Mouse (Mus musculus) stomach, embryonic 15.5 days (tissue): Measurements from ENCODE around the gene Sdsl. TPM values are rescaled to one million over a fixed set of nuclear protein-coding genes. Genes with fewer than 3 reads are reported as not detected.

Source experiments
- ATAC-seq: fragments of 200-750 bp; cut with Nextera tagmentation; 2 replicates; pipeline ENCODE4 v1.8.0; 2017; ENCODE audit warnings: low read depth, moderate number of reproducible peaks, moderate TSS enrichment; ENCODE audit not compliant: insufficient read depth, low FRiP score
- H3K27ac ChIP-seq: fragments of 300-500 bp; sonication (generic); 2 replicates; pipeline ENCODE4 v1.5.1; 2015; ENCODE audit warnings: mild to moderate bottlenecking, inconsistent platforms
- H3K27me3 ChIP-seq: fragments of 300-500 bp; sonication (generic); replicated peaks from 2 replicates; pipeline ENCODE4 v1.6.1; 2015; ENCODE audit warnings: inconsistent platforms
- H3K36me3 ChIP-seq: fragments of 300-500 bp; sonication (generic); 2 replicates; pipeline ENCODE4 v1.6.1; 2015; ENCODE audit warnings: inconsistent platforms
- H3K4me1 ChIP-seq: fragments of 300-500 bp; sonication (generic); 2 replicates; pipeline ENCODE4 v1.6.1; 2015; ENCODE audit warnings: inconsistent platforms
- H3K4me2 ChIP-seq: fragments of 300-500 bp; sonication (generic); 2 replicates; pipeline ENCODE4 v1.6.1; 2015; ENCODE audit warnings: mild to moderate bottlenecking, inconsistent platforms
- H3K4me3 ChIP-seq: fragments of 300-500 bp; sonication (generic); replicated peaks from 2 replicates; pipeline ENCODE4 v1.5.1; 2015; ENCODE audit warnings: inconsistent platforms
- H3K9ac ChIP-seq: fragments of 300-500 bp; sonication (generic); 2 replicates; pipeline ENCODE4 v1.6.1; 2015; ENCODE audit warnings: inconsistent platforms
- H3K9me3 ChIP-seq: fragments of 300-500 bp; sonication (generic); 2 replicates; pipeline ENCODE4 v1.6.1; 2016; ENCODE audit warnings: inconsistent platforms
- WGBS: fragments of 180-500 bp; shearing (Covaris S2); methylation state at CpG from one replicate; pipeline ENCODE4 v1.1.7; 2015; 5-methylcytosine and 5-hydroxymethylcytosine counted together
- polyA plus RNA-seq: library from polyadenylated mRNA; unstranded; fragments of >200 nt; fragmentation: Nextera tagmentation; extraction: Ambion mirVana; gene quantifications from 2 replicates; pipeline ENCODE4 v1.2.1, GENCODE M21; 2015

Sdsl gene
- polyA plus RNA-seq, 1 experiment from 2014 or later: 15.9 TPM

DNA sequence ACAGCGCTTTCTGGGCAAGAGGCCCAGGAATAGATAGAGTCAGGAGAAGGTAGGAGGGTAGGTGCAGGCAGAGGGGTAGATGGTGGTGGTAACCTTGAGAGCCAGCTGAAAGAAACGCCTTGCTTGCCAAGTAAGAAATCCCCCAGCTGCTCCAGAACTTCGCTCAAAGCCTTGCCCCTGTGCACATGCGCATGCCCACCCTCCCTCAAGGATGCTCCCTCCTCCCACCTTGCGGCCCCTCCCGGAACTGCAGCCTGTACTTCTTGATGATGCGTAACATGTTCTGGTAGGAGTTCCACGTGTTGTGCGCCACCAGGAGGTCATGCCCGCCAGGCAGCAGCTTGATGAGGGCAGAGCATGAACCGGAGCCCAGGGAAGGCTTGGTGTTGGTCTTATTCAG, 19.8 kb upstream of the Sdsl start:
- Histone ChIP-seq H3K4me1 (no peaks in the 10 kb centered on the region), H3K27me3 (no peaks in the 10 kb centered on the region), H3K36me3 (peaks cover 10% of the 10 kb centered on the region; the same call in 1 of the 2 replicates), H3K9me3 (no peaks in the 10 kb centered on the region), H3K27ac (no peak overlapping the region), H3K4me2 (no peak overlapping the region), H3K9ac (no peak overlapping the region), H3K4me3 (no peak overlapping the region)
- ATAC-seq: no peak
- 61% methylated on average over 11 of the region's 11 CpGs for WGBS

GRCm38 (mm10) chr5:120490679-120491192, 18.1 kb upstream of the Sdsl start:
- Histone ChIP-seq H3K4me3 (no peak overlapping the region), H3K36me3 (peaks cover 20% of the 10 kb centered on the region; the same call in 1 of the 2 replicates), H3K27me3 (no peaks in the 10 kb centered on the region), H3K9ac (no peak overlapping the region), H3K4me1 (no peaks in the 10 kb centered on the region), H3K4me2 (no peak overlapping the region), H3K9me3 (no peaks in the 10 kb centered on the region), H3K27ac (no peak overlapping the region)
- 81% methylated on average over 8 of the region's 8 CpGs for WGBS
- no peak for ATAC-seq

GRCm38 (mm10) chr5:120487844-120488243, 15.2 kb upstream of the Sdsl start:
- H3K4me1 ChIP-seq: no peaks in the 10 kb centered on the region
- peaks cover 19% of the 10 kb centered on the region; the same call in 1 of the 2 replicates for H3K36me3 ChIP-seq
- no peak overlapping the region for H3K27ac ChIP-seq
- no peak overlapping the region for H3K9ac ChIP-seq
- no peak overlapping the region for H3K4me3 ChIP-seq
- no peak for ATAC-seq
- no peaks in the 10 kb centered on the region for H3K9me3 ChIP-seq
- no peaks in the 10 kb centered on the region for H3K27me3 ChIP-seq
- 82% methylated on average over 8 of the region's 8 CpGs for WGBS
- H3K4me2 ChIP-seq: no peak overlapping the region

DNA sequence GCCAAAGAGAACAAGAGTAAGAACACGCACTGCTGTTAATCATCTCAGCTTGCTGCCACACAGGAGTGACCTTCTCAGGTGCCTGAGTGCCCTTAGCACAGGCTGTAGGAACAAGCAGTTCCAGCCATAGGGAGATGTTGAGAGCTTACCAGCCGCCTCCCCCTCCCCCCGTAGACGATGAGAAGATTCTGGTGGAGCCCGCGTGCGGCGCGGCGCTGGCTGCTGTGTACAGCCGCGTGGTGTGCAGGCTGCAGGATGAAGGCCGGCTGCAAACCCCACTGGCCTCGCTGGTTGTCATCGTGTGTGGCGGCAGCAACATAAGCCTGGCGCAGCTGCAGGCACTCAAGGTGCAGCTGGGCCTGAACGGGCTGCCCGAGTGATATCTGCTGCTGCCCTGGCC, 10.8 kb upstream of the Sdsl start:
- no peak overlapping the region for H3K4me3 ChIP-seq
- peaks cover 16% of the 10 kb centered on the region; the same call in 1 of the 2 replicates for H3K36me3 ChIP-seq
- H3K9me3 ChIP-seq: no peaks in the 10 kb centered on the region
- no peak for ATAC-seq
- no peaks in the 10 kb centered on the region for H3K27me3 ChIP-seq
- no peak overlapping the region for H3K27ac ChIP-seq
- no peak overlapping the region for H3K9ac ChIP-seq
- H3K4me2 ChIP-seq: no peak overlapping the region
- H3K4me1 ChIP-seq: no peaks in the 10 kb centered on the region
- WGBS: 84% methylated on average over 19 of the region's 19 CpGs

DNA sequence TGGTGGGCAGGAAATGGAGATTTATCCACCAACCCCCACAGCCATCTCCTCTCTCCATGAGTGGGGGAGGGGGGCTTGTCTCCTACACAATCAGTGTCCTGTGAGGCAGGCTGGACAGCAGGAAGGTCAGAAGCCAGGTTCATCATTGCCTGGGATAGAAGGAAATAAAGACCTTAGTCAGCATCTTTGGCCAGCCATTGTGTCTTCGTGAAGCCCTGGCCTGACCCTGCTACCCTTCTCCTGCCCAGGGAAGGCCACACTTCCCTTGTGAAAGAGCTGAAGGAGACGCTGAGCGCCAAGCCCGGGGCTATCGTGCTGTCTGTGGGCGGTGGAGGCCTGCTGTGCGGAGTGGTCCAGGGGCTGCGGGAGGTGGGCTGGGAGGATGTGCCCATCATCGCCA, 8.6 kb upstream of the Sdsl start:
- no peaks in the 10 kb centered on the region for H3K9me3 ChIP-seq
- H3K9ac ChIP-seq: no peak overlapping the region
- H3K36me3 ChIP-seq: 0 out of 2 replicates have a peak, but pooled peaks cover 6% of the 10 kb centered on the region
- 0 out of 2 replicates have a peak, but pooled peaks cover 4% of the 10 kb centered on the region for H3K27me3 ChIP-seq
- no peak overlapping the region for H3K4me2 ChIP-seq
- WGBS: 71% methylated on average over 9 of the region's 9 CpGs
- H3K4me3 ChIP-seq: no peak overlapping the region
- no peak for ATAC-seq
- no peak overlapping the region for H3K27ac ChIP-seq
- no peaks in the 10 kb centered on the region for H3K4me1 ChIP-seq

- no peak overlapping the region for H3K9ac ChIP-seq
- H3K4me1 ChIP-seq: no peaks in the 10 kb centered on the region
- H3K27me3 ChIP-seq: 0 out of 2 replicates have a peak, but pooled peaks cover 4% of the 10 kb centered on the region
- 60% methylated on average over 4 of the region's 4 CpGs for WGBS
- H3K4me2 ChIP-seq: no peak overlapping the region
- ATAC-seq: no peak
- no peaks in the 10 kb centered on the region for H3K9me3 ChIP-seq
- no peak overlapping the region for H3K4me3 ChIP-seq
- no peak overlapping the region for H3K27ac ChIP-seq
- no peaks in the 10 kb centered on the region for H3K36me3 ChIP-seq
Observed at GRCm38 (mm10) chr5:120479538-120479937, 6.9 kb upstream of the Sdsl start.

GRCm38 (mm10) chr5:120477993-120478392, 5.4 kb upstream of the Sdsl start:
- WGBS: 89% methylated on average over 5 of the region's 5 CpGs
- Histone ChIP-seq H3K27me3 (0 out of 2 replicates have a peak, but pooled peaks cover 4% of the 10 kb centered on the region), H3K27ac (no peak overlapping the region), H3K36me3 (no peaks in the 10 kb centered on the region), H3K4me3 (no peak overlapping the region), H3K9ac (no peak overlapping the region), H3K4me2 (no peak overlapping the region), H3K9me3 (no peaks in the 10 kb centered on the region), H3K4me1 (no peaks in the 10 kb centered on the region)
- no peak for ATAC-seq

DNA sequence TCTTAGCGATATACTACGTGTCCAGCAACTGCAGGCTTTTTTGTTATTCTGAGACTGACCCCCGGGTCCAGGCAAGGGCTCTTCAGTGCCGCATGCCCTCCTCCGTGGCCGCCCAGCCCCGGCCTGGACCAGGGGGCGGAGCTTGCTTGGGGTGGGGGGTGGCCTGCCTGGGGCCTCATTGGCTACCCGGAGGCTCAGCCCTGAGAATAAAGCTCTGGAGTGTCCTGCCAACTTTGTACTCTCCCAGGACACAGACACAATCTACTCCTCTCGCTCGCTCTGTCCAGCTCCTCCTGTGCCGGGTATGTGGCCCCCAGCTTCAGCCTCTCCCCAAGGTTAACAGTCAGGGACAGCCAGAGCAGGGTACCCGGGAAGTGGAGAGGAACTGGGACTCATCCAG, 3.7 kb upstream of the Sdsl start, which contains the start of gene Sds:
Sds (plus strand) TSS at position 231 of the 400 bp plus-strand sequence.
- Histone ChIP-seq H3K4me2 (no peak within 1 kb of the TSS), H3K9me3 (no peaks in the 10 kb centered on the region), H3K4me1 (no peaks in the 10 kb centered on the region), H3K9ac (no peak within 1 kb of the TSS), H3K4me3 (no peak within 1 kb of the TSS), H3K36me3 (no peaks in the 10 kb centered on the region), H3K27ac (no peak within 1 kb of the TSS), H3K27me3 (0 out of 2 replicates have a peak, but pooled peaks cover 4% of the 10 kb centered on the region)
- ATAC-seq: no peak; the same call in 1 of the 2 replicates
- WGBS: 18% methylated on average over 13 of the region's 13 CpGs

GRCm38 (mm10) chr5:120475861-120476260, 3.3 kb upstream of the Sdsl start:
- 55% methylated on average over 8 of the region's 8 CpGs for WGBS
- H3K4me2 ChIP-seq: no peak overlapping the region
- H3K4me3 ChIP-seq: no peak overlapping the region
- H3K9ac ChIP-seq: no peak overlapping the region
- H3K27me3 ChIP-seq: 0 out of 2 replicates have a peak, but pooled peaks cover 4% of the 10 kb centered on the region
- H3K36me3 ChIP-seq: no peaks in the 10 kb centered on the region
- ATAC-seq: no peak
- H3K27ac ChIP-seq: no peak overlapping the region
- H3K4me1 ChIP-seq: no peaks in the 10 kb centered on the region
- no peaks in the 10 kb centered on the region for H3K9me3 ChIP-seq

GRCm38 (mm10) chr5:120473361-120473760, 751 bp upstream of the Sdsl start:
- no peak overlapping the region for H3K9ac ChIP-seq
- no peaks in the 10 kb centered on the region for H3K4me1 ChIP-seq
- H3K9me3 ChIP-seq: no peaks in the 10 kb centered on the region
- H3K27ac ChIP-seq: no peak overlapping the region
- 86% methylated on average over 2 of the region's 2 CpGs for WGBS
- no peaks in the 10 kb centered on the region for H3K36me3 ChIP-seq
- no peak for ATAC-seq
- H3K4me2 ChIP-seq: no peak overlapping the region
- no peak overlapping the region for H3K4me3 ChIP-seq
- H3K27me3 ChIP-seq: 0 out of 2 replicates have a peak, but pooled peaks cover 4% of the 10 kb centered on the region

DNA sequence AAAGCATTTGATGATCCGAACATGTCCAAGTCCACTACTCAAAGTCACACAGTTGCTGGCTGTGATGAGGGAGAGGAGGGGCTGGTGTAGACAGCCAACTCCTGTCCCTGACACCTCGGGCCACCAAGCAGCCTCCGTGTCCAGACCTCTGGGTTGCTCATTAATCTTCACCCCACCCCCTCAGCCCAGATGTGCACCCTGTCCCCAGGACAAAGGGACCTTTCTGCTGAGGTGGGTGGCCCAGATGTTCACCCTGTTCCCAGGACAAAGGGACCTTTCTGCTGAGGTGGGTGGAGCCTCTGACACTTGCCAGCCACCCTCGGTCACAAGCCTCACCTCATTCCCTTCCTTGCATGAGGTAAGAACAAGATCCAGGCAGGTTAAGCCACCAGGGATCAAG, 1.1 kb downstream of the Sdsl start:
- Histone ChIP-seq H3K36me3 (no peaks in the 10 kb centered on the region), H3K9ac (no peak overlapping the region), H3K27me3 (0 out of 2 replicates have a peak, but pooled peaks cover under 1% of the 10 kb centered on the region), H3K4me2 (no peak overlapping the region), H3K27ac (no peak overlapping the region), H3K9me3 (no peaks in the 10 kb centered on the region), H3K4me3 (no peak overlapping the region), H3K4me1 (no peaks in the 10 kb centered on the region)
- 47% methylated on average over 4 of the region's 4 CpGs for WGBS
- ATAC-seq: no peak

DNA sequence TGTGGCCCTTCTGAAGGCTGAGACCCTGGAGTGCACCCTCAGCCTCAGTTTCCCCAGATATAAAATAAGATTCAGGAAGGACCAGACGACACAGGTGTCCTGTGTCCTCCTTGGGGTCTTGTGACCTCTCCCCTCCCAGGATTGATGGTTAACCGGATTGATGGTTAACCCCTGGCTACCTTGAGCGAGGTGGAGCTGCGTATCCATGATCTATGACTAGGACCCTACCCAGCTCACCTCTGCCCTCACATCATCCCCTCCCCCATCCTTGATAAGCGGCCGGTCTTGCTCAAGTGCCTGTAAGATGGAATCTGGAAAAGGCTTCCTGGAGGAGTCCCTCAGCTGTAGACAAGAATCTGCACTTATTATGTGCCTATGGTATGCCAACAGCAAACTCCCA, 3.8 kb downstream of the Sdsl start:
- Histone ChIP-seq H3K36me3 (no peaks in the 10 kb centered on the region), H3K4me2 (no peak overlapping the region), H3K9me3 (no peaks in the 10 kb centered on the region), H3K4me3 (no peak overlapping the region), H3K27ac (no peak overlapping the region), H3K9ac (no peak overlapping the region), H3K4me1 (no peaks in the 10 kb centered on the region), H3K27me3 (no peaks in the 10 kb centered on the region)
- no peak for ATAC-seq
- WGBS: 56% methylated on average over 6 of the region's 6 CpGs
